Mouse (Mus musculus) ovary, adult 18-20 months (tissue): ENCODE results near the gene Tusc2.
A peak's percentile ranks its signal among the peaks of the same experiment; 100 is the strongest.
"Not testable (repeated sequence)": the region's sequence is repeated elsewhere in the genome, so short reads cannot be mapped to it uniquely, and the experiment has no call there.

Experiments used
- DNase-seq: peaks from one replicate; pipeline ENCODE4 v3.0.0; 2022; ENCODE audit warnings: low spot score, mixed read lengths

Tusc2 gene

DNA sequence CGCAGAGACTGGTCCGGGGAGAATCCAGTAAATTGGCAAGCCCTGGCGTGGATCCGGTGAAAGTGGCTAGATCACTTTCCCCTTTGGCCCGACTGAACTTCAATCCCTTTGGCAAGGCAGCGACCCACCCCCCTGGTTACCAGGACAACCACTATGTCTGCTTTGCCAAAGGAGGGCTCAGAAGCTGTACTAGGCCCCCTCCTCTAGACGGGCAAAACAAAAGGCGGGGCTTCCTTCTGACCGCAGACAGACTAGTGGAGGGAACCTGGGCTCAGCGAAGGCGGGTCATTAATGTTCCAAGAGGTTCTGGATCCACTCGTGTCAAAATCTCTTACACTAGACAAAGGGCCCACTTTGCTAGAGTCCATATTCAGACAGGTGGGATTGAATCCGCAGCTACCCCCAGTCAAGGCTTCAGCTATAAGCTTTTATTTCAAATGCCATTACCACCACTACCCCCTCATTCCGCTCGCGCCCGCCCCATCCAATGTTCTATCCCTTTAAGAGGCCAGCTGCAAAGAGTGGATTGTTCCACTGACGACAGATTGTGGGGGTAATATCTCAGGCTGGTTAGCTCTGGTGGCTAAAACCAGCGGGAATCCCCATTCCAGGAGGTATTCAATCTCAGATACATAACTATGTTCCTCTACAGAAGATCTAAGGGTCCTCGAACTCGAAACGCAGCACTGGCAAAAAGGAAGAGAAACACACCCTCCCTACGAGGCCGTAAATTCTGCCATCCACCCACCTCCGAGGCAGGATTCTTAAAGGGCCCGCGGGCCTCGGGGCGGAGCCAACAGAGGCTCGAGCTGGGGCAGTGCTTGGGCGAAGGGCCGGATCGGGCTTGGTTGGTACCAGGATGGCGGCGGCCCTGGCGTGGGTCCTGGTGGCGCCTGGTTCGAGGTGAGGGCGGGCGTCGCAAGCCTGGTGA lies 5.5 kb downstream of the Tusc2 start:
- DNase-seq: peak; percentile 80

DNA sequence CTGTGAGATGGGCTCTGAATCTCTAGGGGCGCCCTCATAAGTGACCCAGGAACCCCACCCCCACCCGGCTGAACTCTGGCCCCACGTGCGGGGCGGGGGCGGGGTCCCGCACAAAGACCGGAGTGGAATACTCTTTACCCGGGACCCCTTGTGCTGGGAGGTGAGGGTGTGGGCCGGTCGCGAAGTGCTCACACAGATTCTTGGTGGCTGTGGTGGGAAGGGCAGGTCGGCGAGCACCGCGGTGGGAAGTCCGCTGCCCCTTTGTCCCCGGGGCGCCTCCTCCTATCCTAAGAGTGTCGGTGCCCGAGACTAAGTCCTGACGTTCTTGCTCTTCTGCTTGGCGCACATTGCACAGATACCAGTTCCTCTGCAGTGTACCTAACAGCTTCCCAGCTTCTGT lies 6.2 kb downstream of the Tusc2 start:
- no peak for DNase-seq

DNA sequence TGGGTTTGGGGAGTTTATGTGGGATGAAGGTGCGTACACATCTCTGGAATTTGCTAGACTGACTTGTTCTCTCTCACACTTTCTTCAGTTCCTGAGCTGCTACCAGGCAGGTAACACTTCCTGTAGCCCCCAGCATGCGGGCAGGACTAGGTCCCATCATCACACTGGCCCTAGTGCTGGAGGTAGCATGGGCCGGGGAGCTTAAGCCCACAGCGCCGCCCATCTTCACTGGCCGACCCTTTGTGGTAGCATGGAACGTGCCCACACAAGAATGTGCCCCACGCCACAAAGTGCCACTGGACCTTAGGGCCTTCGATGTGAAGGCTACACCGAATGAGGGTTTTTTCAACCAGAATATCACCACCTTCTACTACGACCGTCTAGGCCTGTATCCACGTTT lies 7.0 kb downstream of the Tusc2 start:
- DNase-seq: no peak

DNA sequence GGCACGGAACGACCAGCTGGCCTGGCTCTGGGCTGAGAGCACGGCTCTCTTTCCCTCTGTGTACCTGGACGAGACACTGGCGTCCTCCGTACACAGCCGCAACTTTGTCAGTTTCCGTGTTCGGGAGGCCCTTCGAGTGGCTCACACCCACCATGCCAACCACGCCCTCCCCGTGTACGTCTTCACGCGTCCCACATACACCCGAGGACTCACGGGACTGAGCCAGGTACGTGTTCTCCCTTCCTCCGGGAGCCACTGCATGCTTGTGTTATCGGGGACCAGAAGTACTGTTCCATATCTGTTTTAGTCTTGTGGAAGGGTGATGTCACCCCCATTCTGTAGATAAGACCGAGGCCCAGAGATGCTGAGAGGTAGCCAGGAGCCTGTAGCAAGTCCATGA lies 7.8 kb downstream of the Tusc2 start:
- DNase-seq: no peak

DNA sequence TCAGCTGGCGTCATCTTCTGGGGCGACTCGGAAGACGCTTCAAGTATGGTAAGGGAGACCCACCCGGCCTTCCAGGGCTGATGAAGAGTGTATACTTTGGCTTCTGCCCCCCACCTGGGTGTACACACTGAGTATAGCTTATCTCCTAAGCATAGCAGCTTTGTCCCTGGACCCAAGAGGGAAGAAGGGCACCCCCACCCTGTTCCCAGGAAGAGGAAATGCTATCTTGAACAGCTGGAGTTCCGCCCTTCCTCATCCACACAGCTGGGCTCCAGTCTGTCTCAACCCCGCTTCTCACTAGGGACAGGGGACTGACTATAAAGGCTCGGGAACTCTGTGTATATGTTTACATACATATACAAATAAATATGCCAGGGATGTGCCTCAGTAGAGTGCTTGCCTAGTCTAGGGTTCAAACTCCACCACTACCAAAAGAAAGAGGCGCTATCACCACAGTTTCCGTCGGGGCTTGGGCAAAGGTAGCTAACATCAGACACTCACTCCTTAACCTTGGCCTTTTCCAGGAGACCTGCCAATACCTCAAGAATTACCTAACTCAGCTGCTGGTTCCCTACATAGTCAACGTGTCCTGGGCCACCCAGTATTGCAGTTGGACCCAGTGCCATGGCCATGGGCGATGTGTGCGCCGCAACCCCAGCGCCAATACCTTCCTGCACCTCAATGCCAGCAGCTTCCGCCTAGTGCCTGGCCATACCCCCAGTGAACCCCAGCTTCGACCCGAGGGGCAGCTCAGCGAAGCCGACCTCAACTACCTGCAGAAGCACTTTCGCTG lies 8.7 kb downstream of the Tusc2 start:
- DNase-seq: no peak

DNA sequence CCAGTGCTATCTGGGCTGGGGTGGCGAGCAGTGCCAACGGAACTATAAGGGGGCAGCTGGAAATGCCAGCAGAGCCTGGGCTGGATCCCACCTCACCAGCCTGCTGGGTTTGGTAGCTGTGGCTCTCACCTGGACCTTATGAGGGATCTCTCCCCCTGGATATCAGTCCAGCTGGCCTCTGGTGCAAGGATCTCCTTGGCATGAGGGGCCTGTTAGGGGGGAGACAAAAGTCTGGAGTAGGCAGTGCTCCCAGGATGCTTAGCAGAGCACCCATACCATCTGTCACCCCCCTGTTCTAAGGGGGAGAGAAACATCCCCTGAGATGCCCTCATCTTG lies 9.2 kb downstream of the Tusc2 start:
- DNase-seq: no peak

DNA sequence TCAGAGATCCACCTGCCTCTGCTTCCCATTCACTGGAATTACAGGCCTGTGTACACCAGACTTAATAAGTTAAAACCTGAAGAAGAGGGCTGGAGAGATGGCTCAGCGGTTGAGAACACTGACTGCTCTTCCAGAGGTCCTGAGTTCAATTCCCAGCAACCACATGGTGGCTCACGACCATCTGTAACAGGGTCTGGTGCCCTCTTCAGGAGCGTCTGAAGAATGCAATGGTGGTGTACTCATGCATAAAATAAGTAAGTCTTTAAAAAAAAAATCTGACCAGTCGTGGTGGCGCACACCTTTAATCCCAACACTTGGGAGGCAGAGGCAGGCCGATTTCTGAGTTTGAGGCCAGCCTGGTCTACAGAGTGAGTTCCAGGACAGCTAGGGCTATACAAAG lies 10.7 kb downstream of the Tusc2 start:
- not testable (repeated sequence) for DNase-seq

DNA sequence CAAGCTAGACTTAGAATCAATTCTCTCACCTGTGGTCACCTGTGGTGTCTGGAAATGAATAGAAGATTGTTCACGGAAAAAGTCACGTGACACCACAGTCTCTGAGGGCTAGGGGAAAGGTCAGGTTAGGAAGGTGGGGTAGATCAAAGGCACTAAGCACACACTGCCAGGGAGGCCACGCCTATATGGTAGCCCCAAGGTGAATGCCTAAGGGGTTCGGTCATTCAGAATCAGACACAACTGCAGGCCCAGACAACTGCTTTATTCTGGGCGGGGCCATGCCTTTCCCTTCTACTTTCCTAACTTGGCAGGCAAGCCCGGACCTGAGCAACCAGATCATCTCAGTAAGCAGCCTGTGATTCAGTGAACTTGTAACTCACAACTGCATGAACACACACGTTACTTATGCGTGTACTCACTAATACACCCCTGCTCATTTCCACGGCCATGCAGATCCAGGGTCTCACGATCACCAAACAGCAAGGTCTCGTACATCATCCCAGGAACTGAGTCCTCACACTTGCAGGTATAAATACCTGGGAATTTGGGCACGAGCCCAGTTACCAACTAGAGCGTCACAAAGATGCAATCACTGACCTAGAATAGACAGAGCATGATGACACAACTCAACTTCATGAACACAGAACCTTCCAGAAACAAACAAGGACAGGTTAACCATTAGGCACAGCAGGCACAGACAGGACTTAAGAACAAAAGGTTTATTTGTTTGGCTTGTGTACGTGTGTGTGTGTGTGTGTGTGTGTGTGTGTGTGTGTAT lies 12.7 kb downstream of the Tusc2 start:
- no peak for DNase-seq

DNA sequence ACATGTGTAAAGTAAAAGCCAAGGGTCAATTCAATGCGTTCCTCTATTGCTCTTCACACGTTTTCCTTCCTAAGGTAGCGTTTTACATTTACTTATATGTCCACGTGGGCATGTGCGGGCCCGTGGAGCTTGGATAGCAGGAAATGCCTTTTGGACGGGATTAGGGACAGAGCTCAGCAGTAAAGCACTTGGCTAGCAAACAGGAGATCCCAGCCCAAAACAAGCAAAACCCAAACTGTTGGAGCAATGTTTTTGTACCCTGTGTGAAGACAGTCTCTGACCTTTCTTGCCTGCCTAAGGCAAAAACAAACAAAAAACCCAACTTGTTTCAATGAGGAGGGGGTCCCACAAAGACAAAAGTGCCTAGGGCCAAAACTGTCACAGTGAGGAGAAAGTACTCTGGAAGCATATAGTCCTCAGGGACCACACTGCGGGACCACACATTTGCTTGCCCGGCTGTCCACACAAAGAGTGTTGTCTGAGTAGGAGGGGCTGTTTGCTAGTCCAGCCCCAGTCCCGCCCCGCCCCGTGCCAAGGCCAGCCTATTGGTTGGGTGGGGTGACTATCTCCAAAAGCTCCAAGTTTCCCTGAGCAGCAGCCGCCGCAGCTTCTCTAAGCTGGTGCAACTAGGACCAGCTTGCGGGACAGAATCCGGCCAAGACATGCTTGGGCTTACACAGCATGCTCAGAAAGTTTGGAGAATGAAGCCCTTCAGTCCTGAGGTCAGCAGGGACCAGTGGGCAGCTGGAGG lies 13.5 kb downstream of the Tusc2 start, which contains the start of gene Hyal1:
Hyal1 (plus strand) TSS at position 571 of the 751 bp plus-strand sequence.
- DNase-seq: peak; percentile 78

DNA sequence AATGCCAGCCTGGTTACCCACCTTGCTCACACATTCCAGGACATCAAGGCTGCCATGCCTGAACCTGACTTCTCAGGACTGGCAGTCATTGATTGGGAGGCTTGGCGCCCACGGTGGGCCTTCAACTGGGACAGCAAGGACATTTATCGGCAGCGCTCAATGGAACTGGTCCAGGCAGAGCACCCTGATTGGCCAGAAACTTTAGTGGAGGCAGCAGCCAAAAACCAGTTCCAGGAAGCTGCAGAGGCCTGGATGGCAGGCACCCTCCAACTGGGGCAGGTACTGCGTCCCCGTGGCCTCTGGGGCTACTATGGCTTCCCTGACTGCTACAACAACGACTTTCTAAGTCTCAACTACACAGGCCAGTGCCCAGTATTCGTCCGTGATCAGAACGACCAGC lies 14.8 kb downstream of the Tusc2 start:
- DNase-seq: no peak

DNA sequence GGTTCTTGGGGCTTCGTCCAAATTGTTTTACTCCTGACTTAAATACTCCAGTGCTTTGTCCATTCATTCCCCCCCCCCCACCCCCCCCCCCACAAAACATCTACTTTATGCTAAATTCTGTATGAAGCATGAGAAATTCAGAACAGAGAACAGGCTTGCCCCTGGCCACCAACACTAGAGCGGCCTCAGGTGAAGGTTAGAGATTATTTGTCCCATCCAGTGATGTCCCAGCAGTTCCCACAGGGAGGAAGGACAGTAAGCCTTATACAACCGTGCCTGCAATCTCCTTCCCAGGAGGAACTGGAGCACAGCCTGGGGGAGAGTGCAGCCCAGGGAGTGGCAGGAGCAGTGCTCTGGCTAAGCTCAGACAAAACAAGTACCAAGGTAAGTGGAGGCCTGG lies 15.5 kb downstream of the Tusc2 start, which contains the start of gene Naa80:
Naa80 (plus strand) TSS at position 301 of the 400 bp plus-strand sequence.
- DNase-seq: no peak

DNA sequence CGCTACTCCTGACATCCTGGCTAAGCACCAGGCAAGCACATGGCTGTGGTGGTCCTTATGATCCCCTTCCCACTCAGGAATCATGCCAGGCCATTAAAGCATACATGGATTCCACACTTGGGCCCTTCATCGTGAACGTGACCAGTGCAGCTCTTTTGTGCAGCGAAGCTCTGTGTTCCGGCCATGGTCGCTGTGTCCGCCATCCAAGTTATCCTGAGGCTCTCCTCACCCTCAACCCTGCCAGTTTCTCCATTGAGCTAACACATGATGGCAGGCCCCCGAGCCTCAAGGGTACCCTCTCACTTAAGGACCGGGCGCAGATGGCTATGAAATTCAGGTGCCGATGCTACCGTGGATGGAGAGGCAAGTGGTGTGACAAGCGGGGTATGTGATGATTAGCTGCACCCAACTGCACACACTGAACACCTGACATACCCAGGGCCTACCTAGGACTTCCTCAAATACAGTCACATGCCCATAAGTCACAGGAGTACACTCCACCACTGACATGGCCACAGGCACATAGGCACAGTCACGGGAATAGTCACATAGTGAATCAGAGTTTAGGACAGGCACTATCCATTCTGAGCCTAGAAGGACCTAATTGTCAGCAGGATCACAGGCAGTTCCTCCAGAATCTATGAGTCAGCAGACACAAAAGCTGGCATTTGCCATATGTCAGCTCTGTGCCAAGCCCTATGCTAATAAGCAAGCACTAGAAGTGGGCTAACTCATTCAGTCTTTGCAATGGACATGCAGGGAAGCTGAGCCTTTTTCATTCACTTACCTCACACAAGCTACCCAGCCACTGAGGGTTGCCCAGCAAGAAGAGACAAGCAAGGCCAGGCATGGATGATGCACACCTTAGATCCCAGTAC lies 16.2 kb downstream of the Tusc2 start:
- no peak for DNase-seq

DNA sequence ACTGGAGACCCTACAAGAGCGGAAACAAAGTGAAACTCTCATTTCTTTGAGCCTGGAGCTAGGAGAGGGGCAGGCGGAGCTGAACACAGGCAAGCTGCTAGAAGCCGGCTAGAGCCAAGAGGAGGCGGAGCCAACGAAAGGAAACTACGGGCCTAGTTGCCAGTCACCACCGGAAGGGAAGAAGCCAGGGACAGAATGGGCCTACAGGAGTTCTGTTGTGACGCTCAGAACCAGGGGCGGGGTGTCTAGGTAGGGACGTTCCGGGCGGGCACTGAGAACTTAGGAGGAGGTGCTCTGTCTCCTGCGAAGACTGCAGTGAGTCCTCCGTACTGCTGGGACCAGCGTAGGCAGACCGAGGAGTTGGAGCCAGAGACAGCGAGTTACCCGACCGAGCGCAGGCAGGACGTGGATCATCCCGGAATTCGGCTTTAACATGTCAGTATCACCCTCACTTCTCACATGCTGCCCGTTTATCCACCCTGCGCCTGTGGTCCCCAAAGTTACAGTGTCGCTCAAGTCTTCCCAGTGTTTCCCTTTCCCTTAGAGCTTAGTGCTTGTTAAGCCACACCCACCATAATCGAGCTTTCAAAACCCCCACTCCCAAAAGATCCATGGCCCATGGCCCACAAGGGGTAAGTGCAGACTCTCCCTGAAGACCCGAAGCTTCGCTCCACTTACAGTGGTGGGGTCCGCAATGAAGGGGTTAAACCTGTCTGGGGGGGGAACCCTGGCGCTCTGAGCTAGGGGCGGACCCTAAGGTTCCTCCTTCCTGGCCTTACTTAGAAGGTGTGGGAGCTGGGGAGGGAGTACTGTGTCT lies 17.7 kb downstream of the Tusc2 start, which contains the start of gene Hyal3:
Hyal3 (plus strand) TSS at position 318 of the 817 bp plus-strand sequence.
- peak; percentile 89 for DNase-seq

DNA sequence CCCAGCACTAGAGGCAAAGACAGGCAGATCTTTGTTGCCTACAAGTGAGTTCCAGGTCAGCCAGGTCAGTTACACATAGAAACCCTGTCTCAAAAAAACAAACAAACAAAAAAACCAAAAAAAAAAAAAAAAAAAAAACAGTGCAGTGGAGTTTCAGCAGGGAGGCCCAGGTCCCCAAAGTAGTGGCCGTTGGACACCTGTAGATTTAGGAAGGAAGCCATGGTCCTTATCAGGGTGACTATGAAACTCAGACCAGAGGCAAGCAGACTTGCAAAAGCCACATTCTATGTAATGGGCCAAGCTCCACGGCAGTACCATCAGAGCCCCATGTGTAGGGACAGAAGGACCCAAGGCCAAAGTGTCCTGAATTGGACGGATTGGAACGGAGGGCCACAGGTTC lies 18.5 kb downstream of the Tusc2 start:
- no peak for DNase-seq

DNA sequence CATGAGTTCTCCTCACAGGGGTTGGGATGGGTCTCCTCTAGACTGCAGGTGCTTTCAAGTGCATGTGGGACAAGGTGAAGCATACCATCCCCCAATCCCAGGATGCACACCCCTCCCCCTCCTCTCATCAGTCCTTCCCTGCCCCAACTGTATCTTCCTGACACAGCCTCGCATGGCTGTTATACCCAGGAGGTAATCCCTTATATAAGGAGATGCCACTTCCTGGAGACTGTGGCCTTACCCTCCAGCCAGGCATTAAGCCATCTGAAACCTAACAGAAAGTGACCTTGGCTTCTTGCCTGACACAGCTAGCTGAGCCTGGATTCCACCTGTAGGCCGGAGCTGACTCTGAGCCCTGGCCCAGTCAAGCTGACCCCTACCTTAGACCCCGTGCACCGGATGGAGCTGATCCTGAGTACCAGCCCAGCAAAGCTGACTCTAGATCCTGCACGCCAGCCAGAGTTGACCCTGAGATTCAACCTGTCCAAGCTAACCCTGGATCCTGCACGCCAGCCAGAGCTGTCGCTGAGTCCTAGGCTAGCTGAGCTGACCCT lies 19.5 kb downstream of the Tusc2 start:
- DNase-seq: no peak

DNA sequence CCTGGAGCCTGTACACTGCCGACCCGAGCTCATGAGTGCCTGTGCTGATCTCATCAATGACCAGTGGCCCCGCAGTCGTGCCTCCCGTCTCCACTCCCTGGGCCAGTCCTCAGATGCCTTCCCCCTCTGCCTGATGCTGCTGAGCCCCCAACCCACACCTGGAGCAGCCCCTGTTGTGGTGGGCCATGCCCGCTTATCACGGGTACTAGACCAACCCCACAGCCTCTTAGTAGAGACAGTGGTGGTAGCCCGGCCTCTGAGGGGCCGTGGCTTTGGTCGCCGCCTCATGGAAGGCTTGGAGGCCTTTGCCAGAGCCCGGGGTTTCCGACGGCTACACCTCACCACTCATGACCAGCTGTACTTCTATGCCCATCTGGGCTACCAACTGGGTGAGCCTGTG lies 20.1 kb downstream of the Tusc2 start:
- DNase-seq: no peak

DNA sequence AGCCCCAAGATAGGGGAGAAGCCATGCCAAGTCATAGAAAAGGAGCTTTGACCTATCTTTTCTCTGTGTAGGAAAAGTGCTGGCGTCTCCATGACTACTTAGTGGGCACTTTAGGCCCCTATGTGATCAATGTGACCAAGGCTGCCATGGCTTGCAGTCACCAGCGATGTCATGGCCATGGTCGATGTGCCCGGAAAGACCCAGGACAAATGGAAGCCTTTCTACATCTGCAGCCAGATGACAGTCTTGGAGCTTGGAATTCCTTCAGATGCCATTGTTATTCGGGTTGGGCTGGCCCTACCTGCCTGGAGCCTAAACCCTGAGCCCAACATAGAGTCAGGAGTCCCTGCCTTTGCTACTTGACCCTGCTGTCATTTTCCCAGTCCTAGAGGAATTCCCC lies 23.4 kb downstream of the Tusc2 start:
- no peak for DNase-seq

DNA sequence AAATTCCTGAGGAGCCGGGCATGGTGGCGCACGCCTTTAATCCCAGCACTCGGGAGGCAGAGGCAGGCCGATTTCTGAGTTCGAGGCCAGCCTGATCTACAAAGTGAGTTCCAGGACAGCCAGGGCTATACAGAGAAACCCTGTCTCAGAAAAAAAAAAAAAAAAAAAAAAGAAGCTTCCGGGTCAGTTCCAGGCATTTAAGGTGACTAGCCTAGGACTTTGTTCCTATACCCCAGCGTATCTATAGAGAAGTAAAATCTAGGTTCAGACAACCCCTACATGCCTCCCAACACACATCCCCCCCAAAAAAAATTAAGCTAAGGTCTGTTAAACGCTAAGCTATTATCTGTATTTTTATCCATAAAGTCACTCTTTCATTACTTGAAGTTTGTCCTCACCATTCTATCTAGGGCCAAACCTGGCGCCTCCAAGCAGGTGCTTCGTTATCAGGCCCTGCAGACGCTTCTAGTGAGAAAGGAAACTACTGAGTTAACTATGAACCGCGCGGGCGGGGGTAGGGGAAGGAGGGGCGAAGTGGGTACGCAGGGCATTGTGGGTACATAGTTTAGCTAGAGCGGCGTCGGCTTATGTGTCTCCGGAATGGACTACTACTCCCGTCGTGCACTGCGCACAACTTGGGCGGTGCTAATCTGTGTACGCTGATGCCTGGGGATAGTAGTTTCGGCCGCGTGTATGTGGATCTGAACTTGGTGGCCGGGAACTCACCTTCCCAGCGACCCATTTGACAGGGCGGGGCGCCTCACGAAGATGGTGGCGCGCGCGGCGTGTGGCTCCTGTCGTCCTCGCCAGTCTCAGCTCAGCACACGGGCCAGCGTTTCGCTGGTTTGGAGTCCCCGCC lies 24.1 kb downstream of the Tusc2 start, which contains the start of gene Ifrd2:
Ifrd2 (plus strand) TSS at position 669 of the 859 bp plus-strand sequence.
- DNase-seq: peak; percentile 97
